8 mouse cellular contexts compared by ENCODE assay signal in genomic region chr17:21962107-21962907, GRCm38 (mm10). TPM values are rescaled to one million over a fixed set of nuclear protein-coding genes. Genes with fewer than 3 reads are reported as not detected.
DNase-seq lines count a peak whose midpoint lies in the region; ATAC-seq and TF ChIP-seq lines count a peak whose summit lies in the region.
"Not testable (repeated sequence)": the region's sequence is repeated elsewhere in the genome, so short reads cannot be mapped to it uniquely, and the experiment has no call there.

Gene Zfp942, minus strand, starts transcription at chr17:21962464.
Gene Zfp943, plus strand, starts transcription at chr17:21962552.

- H3K27ac ChIP-seq in cortical plate, adult 2 months (ENCODE audit: insufficient read depth, low read length): peak within 1 kb of the TSS; percentile 85; the same call in 1 of the 2 replicates

- ATAC-seq in activated CD4-positive, CD25-positive, alpha-beta regulatory T cell, adult 4 months: peak; percentile 87
- ATAC-seq in megakaryocyte, adult 5-6 weeks (ENCODE audit: poor library complexity, severe bottlenecking): peak; percentile 95

- TF ChIP-seq CTCF in cortical plate, adult 2 months (IDR thresholded peaks at IDR 0.05; ENCODE audit: extremely low read depth, insufficient read depth, low read length): not testable (repeated sequence)

- TF ChIP-seq POLR2A in cortical plate, adult 2 months (IDR thresholded peaks at IDR 0.05; ENCODE audit: extremely low read depth, insufficient read depth, low read length): not testable (repeated sequence)

- DNase-seq in gastrocnemius, adult 8-10 months (ENCODE audit: low spot score in 2 of 2): peak; percentile 53
- peak; percentile 42 for DNase-seq in hindlimb bud, embryonic 11.5 days (ENCODE audit: extremely low spot score, low read depth, low spot score)
- peak; percentile 46 to 71 for DNase-seq in left cerebral cortex, adult 8-10 months (ENCODE audit: low spot score in 2 of 2)
- DNase-seq in right cerebral cortex, adult 18-20 months: peak; percentile 80
- peak; percentile 71 for DNase-seq in urinary bladder, adult 2 months (ENCODE audit: low spot score)

- H3K4me3 ChIP-seq in cortical plate, adult 2 months (ENCODE audit: insufficient read depth, low read length): peak within 1 kb of the TSS; percentile 61

- not testable (repeated sequence) for H3K4me1 ChIP-seq in cortical plate, adult 2 months (ENCODE audit: control insufficient read depth, insufficient read depth, low read length)

RNA-seq across cellular contexts. Expression of gene Zfp942, which starts in this region (rescaled TPM):
- 10 to 100 TPM; 31.2 TPM for polyA plus RNA-seq in activated CD4-positive, CD25-positive, alpha-beta regulatory T cell, adult 4 months (2017; shearing (Covaris generic))
- 9.0 and 9.3 TPM in 2 replicates for polyA plus RNA-seq in cortical plate, adult 2 months (2012; rRNA removed)
- 1 to 10 TPM; 6.6 to 8.0 (median 7.2) TPM for total RNA-seq in gastrocnemius, adult 8-10 months (2022)
- 10 to 100 TPM; 12.4 to 17.0 (median 15.7) TPM for total RNA-seq in left cerebral cortex, adult 8-10 months (2022)
- 25.6 and 26.1 TPM in 2 replicates for total RNA-seq in megakaryocyte, adult 5-6 weeks (2015)
- total RNA-seq in megakaryocyte, adult 5-6 weeks (2017): 12.5 and 13.2 TPM in 2 replicates
- 8.1 and 9.5 TPM in 2 replicates for polyA plus RNA-seq in urinary bladder, adult 2 months (2012; rRNA removed)

RNA-seq across cellular contexts. Expression of gene Zfp943, which starts in this region (rescaled TPM):
- 10 to 100 TPM in 1 of 2 experiments, 1 to 10 TPM in 1; 7.0 to 14.1 TPM for polyA plus RNA-seq in activated CD4-positive, CD25-positive, alpha-beta regulatory T cell, adult 4 months (2017; shearing (Covaris generic))
- 16.8 and 17.1 TPM in 2 replicates for polyA plus RNA-seq in cortical plate, adult 2 months (2012; rRNA removed)
- 10 to 100 TPM; 22.7 to 24.0 (median 23.9) TPM for total RNA-seq in gastrocnemius, adult 8-10 months (2022)
- total RNA-seq in left cerebral cortex, adult 8-10 months (2022): 10 to 100 TPM; 15.5 to 21.1 (median 18.5) TPM
- total RNA-seq in megakaryocyte, adult 5-6 weeks (2015): 24.1 and 28.3 TPM in 2 replicates
- 22.4 and 27.7 TPM in 2 replicates for total RNA-seq in megakaryocyte, adult 5-6 weeks (2017)
- 16.7 and 19.8 TPM in 2 replicates for polyA plus RNA-seq in urinary bladder, adult 2 months (2012; rRNA removed)

Comparison
In these comparisons a context has a peak if more than half of its experiments do, and no peak if none do; other contexts are left out.
1. Peak in every context shown above with its lines: DNase-seq, ATAC-seq, H3K4me3 ChIP-seq and H3K27ac ChIP-seq.